Mouse (Mus musculus) monocyte, adult 2 months (primary cell): ENCODE results near the gene Rnf145.

Experiments used
- DNase-seq, 2 experiments: peaks; one replicate each; pipeline ENCODE4 v3.0.0; 2022; ENCODE audit warnings: low spot score in 2 of 2, low read depth in 1 of 2

The Rnf145 gene

DNA sequence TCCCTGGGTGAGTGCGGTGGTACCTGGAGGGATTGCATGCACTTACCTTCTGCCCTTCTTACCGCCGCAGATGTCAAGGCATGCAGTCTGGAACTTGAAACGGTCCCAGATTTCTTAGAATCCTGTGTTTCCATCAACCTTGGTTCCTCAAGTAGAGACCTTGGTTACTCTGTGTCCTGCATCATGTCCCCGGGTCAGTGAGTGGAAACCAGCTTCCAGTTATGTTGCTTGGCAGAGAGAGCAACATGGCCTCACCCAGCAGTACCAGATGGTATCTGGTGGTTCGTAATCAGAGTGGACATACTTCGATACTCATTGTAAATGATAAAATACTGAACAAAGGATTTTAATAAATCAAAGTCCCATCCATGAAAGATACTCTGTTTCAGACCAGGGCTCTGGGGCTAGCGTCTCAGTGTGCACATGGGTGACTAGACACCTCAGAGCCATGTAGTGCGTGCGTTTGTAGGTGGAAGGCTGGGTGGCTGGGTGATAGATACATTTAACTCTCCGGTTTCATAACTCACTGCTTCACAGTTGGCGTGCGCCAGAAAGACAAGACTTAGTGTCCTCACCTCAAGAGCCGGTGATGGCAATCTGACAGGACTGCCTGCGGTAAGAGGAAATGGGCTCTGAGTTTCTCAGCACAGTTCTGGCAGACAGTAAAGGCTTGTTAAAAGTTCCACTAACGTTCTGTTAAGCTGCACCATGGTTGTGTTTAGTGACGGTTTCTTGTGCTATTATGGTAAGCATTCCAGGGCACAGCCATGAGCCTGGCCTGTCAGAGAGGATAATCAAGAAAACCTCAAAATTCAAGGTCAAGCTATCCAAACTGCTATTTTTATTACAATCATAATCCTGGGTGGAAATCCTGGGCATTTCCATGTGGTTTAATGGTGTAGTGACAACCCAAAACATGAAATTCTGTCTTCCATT, 14.3 kb downstream of the Rnf145 start:
- no peak for DNase-seq

DNA sequence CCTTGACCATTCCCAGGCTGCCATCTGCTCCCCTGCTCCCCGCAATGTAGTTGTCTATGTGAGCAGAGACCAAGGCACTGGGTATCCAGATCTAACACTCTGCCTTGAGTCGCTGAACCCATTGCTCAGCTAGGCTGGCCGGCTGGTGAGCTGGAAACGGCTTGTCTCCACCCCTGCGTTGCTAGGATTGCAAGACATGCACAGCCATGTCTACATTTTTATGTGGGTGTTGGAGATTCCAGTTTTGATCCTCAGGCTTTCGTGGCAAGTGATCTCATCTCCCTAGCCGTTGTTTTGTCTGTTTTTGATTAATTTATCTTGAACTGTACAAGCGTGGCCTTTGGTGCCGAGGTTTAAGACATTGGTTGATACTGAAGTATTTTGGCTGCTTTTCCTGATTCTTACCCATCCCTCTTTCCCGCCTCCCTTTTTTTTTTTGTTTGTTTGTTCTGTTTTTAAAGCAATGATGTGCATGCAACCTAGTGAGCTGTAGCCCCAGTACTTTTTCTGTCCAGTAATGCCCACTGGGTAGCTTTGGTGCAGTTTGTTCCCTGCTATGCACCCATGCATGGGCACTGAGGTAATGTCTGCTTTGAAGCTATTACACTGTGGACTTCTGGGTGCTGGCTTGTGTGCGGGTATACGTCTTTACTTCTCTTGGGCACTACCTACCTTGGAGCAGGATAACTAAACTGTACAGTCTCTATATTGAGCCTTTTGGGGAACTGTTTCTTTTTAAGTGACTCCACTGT, 16.4 kb downstream of the Rnf145 start:
- DNase-seq: no peak

DNA sequence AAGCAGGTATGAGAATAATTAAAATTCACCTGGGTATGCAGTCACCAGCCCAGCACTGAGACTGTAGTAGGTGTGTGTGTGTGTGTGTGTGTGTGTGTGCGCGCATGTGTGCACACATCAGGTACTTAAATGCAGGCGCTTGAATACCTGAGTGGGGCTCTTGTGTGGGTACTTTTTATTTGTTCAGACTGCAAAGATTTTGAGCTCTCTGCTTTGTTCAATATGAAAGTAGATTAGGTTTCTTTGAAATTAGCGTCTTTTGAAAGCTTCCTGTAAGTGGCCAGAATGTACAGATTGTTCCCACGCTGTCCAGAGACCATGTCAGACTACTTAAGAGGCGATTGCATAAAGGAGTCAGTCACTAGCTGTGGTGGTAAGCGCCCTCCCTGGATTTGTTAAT, 18.6 kb downstream of the Rnf145 start:
- DNase-seq: no peak

DNA sequence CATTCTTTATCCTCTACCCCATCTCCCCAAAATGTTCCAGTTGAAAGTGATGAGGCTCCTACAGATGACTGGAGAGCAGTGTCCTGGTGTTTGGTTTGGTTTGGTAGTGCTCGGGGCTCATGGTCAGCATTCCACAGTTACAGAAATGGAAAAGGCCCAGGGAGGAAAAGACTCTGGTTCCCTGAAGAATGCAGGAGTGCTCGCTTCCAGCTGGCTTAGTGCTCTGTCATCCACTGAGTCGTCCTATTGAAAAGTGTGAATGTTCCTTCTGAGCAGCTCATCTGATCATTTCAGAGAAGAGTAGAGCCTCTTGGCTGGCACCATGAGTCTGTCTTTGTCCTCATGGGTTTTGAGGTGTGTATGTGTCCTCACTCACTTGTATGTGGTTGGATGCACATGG, 19.3 kb downstream of the Rnf145 start:
- no peak for DNase-seq

DNA sequence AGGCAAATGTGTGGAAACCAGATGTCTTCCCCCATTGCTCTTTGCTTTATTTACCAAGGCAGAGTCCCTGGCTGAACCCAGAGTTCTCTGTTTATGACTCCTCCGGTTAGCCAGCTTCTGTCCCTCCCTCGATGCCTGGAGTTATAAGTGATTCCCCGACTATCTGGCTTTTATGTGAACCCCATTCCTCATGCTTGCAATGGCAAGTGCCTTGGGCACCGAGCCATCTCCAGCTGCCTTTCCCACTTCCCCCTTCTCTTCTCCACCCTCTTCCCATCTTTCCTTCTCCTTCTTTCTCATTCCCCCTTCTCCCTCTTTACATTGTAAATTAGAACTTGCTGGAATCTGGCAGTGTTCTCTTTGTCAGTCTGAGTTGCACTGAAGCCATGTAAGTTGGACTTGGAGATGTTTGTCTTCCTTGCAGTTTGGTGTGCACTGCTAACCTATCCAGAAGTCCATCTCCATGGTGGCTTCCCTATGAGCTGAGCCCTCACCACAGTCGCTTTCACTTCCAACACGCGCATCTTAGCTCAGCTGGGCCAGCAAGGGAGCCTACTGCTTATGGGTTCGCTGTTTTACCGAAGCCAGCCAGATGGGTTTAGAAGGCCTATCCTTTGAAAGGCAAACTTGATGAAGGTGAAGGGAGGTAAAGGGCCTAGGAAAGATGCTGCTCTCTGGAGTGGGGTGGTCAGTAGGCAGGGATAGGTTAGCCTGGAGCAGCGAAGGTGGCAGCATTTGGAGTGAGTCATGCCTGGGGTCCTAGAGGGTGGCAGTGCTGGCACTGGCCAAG, 19.9 kb downstream of the Rnf145 start:
- no peak for DNase-seq

DNA sequence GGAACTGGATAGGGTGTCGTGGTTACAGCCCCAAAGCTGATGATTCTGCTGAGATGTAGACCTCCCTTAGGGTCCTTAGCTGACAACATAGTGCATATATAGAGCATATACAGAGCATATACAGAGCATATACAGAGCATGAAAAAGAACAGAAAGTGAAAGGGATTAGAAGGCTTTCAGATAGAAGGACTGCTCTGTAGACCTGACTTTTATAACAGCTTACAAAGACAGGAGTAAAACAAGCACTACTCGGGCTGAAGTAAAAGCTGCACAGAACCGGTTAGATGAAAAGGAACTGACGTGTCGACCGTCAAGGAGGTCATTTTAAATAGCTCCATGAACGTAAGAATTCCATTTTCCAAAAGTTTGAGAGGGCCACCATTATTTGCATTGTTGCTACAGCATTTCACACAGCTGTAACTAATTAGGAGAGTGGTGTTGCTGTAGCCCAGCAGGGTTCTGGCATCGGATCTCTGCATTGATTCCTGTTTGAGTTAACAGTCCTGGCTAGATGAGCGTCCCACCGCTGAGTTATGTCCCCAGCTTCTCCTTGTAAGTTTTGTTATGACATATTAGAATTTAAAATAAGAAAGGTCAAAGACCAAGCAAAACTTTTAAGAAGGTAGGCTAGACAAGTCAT, 20.6 kb downstream of the Rnf145 start:
- DNase-seq: no peak

DNA sequence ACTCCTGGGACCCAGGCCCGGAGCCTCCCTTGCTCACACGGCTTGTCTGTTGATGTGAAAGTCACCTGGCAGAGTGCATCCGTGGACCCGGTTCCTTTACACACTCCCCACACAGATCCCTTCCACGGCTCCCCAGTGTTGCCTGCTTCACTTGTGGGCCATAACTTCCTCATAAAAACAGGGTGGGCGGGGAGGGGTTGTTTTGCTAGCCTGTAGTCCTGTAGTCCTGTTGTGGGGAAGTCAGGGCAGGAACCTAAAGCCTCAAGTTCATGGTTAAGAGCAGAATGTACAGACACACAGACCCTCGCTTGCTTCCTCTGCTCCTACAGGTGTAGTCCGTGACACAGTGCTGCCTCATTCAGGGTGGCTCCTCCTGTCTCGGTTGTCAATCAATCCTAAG, 21.5 kb downstream of the Rnf145 start:
- no peak for DNase-seq

DNA sequence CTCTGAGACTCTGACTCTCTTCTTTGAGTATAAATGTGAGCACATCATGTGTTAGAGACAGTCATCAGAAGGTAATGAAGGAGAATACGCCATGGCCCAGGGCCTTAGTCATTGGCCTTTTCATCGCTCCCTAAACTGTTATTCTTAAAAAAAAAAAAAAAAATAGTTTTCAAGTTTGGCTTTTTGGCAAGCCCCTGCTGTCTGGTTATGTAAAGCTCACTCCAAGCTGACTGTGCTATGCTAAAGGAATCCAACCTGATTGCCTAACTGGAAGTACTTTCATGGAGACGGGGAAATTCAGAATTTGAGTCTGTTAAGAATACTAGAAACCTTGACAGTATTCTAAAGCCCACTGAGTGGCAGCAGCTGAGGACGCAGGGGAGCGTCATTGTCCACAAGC, 22.5 kb downstream of the Rnf145 start:
- no peak for DNase-seq

DNA sequence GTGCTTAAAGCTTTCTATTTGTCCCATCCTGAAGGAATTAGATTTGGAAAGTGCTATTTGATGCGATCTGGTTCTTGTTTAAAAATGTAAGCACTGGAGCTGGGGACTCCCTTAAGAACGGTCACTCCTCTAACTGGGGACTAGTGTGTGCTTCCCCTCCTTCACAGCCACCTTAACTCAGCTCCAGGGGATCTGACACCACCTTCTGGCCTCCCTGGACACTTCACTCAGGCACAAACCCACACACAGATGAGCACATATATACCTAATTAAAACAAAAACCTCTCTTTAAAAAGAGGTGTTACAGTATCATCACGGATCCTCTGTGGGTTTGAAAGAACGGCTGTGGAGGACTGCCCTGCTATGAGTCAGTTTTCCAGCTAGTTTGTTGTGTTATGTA, 23.0 kb downstream of the Rnf145 start:
- DNase-seq: no peak

DNA sequence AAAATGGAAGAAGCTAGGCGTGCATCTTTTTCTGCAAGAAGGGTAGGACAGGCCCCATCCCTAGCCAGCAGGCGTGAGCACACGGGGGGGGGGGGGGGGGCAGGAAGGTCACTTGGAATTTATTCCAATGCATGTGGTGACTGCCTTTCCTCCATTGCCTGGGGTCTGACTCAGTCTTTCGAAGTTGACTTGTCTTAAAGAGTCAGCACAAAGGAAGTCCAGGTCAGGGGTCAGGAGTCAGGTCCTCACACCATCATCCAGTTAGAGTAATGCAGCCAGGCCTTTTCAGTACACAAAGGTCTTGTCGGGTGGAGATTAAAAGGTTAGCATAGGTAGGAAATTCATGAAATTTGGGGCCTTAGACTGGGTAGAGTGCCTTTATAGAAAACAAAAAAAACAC, 24.8 kb downstream of the Rnf145 start:
- DNase-seq: no peak

DNA sequence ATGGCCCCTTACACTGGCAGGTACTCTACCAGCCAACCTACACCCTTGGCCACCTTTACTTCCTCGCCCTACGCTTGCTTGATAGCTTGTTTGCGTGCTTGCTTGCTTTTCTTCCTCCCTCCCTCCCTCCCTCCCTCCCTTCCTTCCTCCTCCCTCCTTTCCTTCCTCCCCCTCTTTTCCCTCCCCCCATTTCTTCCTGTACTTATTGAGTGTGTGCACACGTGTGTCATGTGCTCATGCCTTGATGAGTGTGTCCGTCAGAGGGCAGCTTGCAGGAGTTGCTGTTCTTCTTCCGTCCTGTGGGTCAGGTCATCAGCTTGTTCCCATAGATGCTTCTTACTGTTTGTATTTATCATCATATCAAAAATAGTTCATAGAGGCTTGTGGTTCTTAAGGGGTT, 25.2 kb downstream of the Rnf145 start:
- DNase-seq: no peak

DNA sequence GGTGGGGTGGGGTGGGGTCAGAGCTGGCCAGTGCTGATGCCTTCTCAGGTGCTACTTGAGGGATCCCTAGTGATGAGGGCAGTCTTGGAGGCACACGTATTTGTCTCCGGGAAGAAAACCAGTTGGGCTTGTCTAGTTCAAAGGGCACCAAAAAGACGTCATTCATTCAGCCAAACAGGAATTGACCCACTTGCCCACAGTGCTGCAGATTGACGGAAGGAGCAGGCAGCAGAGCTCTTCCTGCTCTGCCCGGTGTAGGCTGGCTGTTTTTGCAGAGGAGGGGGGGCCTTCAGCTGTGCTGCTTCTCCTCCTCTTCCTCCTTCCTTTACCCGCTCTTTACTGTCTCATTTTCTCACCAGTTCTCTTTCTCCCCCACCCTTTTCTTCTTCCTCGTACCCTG, 26.4 kb downstream of the Rnf145 start:
- DNase-seq: peak in 1 of 2 experiments; percentile 7

DNA sequence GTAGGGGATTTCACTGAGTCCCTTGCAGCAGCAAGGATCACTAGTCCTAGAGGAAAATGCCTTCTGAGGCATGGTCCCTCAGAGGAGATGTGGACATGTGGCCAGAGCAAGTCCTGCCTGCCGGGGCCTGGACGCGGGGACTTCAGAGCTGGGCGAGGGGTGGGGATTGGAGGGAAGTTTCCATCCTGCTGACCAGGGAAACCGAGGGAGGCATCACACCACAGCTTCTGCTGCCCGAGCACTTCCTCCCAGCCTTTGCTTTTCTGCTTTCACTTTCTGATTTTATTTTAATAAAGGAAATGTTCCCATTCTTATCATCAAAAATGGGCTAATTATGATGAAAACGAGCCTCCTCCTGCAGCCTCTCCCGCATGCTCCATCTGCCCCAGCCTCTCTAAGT, 27.5 kb downstream of the Rnf145 start:
- DNase-seq: peak in 1 of 2 experiments; percentile 6

DNA sequence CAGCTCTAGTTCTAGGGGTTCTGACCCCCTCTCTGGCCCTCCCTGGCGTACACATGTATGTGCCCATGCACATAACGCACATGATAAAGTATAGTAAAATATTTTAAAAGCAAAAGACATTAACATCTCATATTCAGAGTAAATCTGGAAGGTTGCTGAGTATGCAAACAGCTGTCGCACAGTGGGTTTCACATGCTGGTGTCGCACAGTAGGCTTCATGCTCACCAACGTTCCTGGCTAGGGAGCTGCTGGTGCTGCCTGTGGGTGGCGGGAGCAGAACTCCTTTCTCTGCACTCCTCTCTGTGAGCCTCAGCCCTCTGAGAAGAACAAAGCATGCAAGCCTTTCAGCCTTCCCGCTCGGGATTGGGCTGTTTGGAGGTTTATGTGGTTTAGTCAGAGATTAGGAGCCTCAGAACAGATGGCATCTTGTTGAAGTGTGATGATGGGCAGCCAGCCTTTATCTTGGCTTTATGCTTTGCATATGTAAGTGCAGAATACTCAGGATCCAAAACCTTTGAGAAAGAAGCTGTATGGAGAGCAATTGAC, 29.0 kb downstream of the Rnf145 start:
- DNase-seq: no peak

DNA sequence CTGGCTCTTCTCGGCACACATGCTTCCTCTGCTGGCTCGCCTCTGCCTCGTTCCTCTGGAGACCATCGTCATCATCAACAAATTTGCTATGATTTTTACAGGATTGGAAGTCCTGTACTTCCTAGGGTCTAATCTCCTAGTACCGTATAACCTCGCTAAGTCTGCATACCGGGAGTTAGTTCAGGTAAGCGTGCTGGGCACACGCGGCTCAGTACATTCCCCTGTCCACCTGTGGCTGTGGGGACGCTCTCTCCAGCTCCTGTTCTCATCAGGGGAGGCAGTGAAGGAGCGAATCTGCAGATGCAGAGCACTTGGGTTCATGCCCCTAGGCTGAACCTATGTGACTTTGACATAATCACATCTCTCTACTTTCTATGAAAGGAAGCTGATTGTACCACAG, 30.1 kb downstream of the Rnf145 start:
- no peak for DNase-seq

DNA sequence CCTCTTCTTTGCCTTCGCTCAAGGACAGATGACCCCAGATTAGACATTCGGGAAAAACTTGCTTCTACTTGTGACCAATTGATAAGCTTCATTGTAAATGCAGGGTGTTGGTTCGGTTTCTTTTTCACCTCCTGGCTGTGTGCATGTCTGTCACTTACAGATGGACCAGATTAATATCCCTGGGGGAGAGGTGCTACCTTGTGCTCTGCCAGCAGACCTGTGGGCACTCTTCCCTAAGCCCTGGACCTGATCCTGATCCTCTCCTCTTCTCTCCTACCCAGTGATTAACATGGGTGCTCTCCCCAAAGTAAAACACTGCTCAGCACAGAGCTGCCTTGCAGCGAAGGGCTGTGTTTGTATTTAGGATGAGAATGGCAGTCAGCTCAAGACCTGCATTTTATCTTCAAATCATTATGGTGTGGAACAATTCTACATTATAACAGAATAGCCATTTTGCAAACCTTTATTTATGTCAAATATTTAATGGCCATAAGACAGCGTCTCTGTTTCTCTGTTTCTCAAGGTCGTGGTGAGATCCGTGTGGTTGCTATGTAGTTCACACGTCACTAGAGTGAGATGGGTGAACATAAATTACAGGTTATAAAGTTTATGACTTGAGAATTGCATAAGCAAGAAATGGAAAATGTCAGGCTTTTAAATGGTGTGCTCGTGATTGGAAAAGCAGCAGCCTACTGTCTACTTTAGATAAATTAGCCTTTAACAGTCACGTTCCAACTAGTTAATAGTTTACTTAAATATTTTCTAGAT, 30.9 kb downstream of the Rnf145 start:
- no peak for DNase-seq

DNA sequence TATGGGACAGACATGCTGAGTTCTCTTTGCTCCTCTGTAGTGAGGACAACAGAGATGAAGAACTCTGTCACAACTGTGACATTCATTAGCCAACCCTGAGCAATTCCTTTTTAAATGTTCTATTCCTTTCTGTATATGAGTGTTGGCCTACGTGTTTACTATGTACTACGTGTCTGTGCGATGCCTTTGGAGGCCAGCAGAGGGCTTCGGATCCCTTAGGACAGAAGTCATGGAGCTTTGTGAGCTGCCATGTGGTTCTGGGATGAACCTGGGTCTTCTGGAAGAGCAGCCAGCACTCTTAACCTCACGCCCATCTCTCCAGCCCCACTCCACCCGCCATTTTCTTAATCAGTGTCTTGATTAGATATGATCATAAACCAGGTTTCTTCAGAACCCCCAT, 32.2 kb downstream of the Rnf145 start:
- DNase-seq: no peak

DNA sequence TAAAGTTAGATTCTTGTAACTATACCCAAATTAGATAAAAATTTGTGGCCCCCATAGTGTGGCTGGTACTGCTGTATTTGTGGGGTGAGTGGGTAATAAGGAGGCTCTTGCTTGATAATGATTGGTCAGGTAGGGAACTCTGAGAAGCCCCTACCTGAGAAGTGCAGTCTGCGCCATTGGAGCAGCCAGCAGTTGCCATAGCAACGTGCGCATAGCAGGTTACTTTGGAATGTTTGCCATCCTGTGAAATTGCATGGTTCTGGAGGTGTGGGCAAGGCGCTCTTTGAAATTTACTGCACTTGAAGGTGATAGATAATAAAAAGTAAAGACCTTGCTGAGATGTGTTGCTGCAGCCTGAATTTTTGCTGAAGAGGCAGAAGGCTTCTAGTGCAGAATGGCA, 35.6 kb downstream of the Rnf145 start:
- DNase-seq: no peak

DNA sequence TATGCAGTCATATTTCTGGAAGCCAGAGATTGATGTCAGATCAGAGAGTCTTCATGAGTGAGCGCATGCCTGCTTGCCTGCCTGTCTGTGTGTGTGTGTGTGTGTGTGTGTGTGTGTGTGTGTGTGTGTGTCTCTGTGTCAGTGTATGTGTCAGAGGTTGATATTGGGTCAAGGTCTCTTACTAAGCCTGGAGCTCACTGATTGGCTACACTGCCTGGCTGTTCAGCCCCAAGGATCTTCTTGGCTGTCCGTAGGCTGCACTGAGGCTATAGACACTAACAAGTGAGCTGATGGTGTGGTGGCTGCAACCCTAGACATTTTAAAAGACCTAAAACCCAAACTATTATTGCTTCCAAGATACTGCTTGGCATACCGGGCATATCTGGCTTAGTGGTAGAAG, 39.8 kb downstream of the Rnf145 start:
- no peak for DNase-seq

DNA sequence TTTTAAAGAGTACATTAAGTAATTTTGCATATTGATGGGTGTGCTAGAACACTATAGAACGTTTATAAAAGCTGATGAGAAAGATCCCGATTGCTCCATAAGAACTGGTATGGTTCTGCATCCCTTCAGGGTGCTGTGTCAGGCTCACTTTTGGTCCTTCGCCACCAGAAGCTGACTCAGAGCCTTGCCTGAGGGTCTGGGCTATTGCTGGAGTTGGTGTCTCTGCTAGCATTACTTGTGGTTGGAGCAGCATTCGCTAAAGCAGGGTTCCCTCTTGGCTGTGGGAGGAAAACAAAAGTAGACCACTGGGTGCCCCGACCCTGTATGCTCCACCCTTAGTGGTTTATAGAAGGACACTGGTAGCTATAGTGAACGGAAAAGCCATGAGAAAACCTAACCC, 40.7 kb downstream of the Rnf145 start:
- no peak for DNase-seq
